Mouse (Mus musculus) lung, adult 2 months (tissue): ENCODE results near the gene 1810046K07Rik.

Experiments used
- CTCF ChIP-seq: fragments of 200-500 bp; IDR thresholded peaks from 2 replicates; pipeline ENCODE4 v1.5.1; 2011; ENCODE audit warnings: mild to moderate bottlenecking, low read length, control low read depth; ENCODE audit not compliant: insufficient read depth
- POLR2A ChIP-seq: fragments of 200-500 bp; IDR thresholded peaks from 2 replicates; pipeline ENCODE4 v1.6.1; 2011; ENCODE audit warnings: low read depth, mild to moderate bottlenecking, control low read depth, low read length, borderline replicate concordance; ENCODE audit errors: extremely low read depth

DNA sequence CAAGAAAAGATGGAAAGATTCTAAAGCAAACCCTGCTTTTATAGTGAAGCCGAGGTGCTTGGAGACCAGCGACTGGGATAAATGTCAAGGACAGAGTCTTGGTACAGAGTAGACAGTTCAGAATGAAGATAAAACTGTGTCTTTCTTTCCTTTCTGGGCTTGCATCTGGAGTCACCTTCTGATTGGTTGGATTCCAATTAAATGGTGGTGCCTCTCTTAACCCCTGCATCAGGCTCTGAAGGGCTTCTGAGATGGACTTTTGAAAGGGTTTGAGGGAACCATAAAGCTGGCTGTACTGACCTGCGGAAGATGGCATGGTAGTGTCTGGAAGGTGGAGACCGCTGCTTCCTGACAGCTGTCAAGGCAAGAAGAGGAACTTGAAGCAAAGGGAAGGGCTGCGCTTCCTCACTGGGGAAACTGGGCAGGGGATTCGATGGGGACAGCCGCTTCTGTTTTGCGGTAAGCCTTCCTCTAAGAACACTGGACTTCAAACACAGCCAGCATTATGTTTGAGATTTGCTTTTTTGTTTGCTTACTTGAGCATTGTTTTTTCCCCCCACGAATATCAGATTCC, 55.0 kb downstream of the 1810046K07Rik start:
- TF ChIP-seq POLR2A (no peak), CTCF (no peak)
